Mouse (Mus musculus) MEL (cell line): ENCODE results near the gene Med13. TPM values are rescaled to one million over a fixed set of nuclear protein-coding genes. Genes with fewer than 3 reads are reported as not detected.
A peak's percentile ranks its signal among the peaks of the same experiment; 100 is the strongest.

ENCODE experiments used
- DNase-seq: peaks from one replicate; pipeline ENCODE4 v3.0.0; 2011; ENCODE audit warnings: low read depth, low spot score
- H3K27ac ChIP-seq: 2 replicates; pipeline ENCODE4 v1.5.1; 2012; ENCODE audit warnings: low read depth, mild to moderate bottlenecking, control low read depth, low read length, moderate library complexity; ENCODE audit not compliant: control insufficient read depth
- H3K27me3 ChIP-seq, 2 experiments: fragments of 150-350 bp in 1 of 2; sonication (generic) in 1 of 2; 2 replicates each; pipeline ENCODE4 v1.6.1; 2012; ENCODE audit warnings: low read length in 2 of 2, mild to moderate bottlenecking in 2 of 2, improper control_type of control experiment in 1 of 2, moderate library complexity in 1 of 2; ENCODE audit not compliant: insufficient read depth in 2 of 2, control insufficient read depth in 1 of 2
- H3K36me3 ChIP-seq, 2 experiments: 2 replicates each; pipeline ENCODE4 v1.6.1; 2012 to 2014; ENCODE audit warnings: low read length in 2 of 2, improper control_type of control experiment in 1 of 2, inconsistent platforms in 1 of 2, mild to moderate bottlenecking in 1 of 2; ENCODE audit not compliant: insufficient read depth in 2 of 2, control insufficient read depth in 1 of 2
- H3K4me1 ChIP-seq, 2 experiments: fragments of 150-350 bp in 1 of 2; sonication (generic) in 1 of 2; 2 replicates each; pipeline ENCODE4 v1.6.1; 2012; ENCODE audit warnings: low read length in 2 of 2, improper control_type of control experiment in 1 of 2, mild to moderate bottlenecking in 1 of 2; ENCODE audit not compliant: insufficient read depth in 2 of 2, control insufficient read depth in 1 of 2
- H3K4me3 ChIP-seq, 2 experiments: fragments of 150-350 bp in 1 of 2; sonication (generic) in 1 of 2; 2 replicates each; pipeline ENCODE4 v1.5.1; 2012; ENCODE audit warnings: low read depth in 2 of 2, low read length in 2 of 2, mild to moderate bottlenecking in 2 of 2, moderate library complexity in 2 of 2, control low read depth in 1 of 2, improper control_type of control experiment in 1 of 2; ENCODE audit not compliant: control insufficient read depth in 1 of 2, insufficient read depth in 1 of 2
- H3K79me2 ChIP-seq: 2 replicates; pipeline ENCODE4 v1.6.1; 2012; ENCODE audit warnings: mild to moderate bottlenecking, low read length, moderate library complexity; ENCODE audit not compliant: control insufficient read depth, poor library complexity, insufficient read depth
- H3K9ac ChIP-seq: 2 replicates; pipeline ENCODE4 v1.6.1; 2012; ENCODE audit warnings: low read depth, mild to moderate bottlenecking, control low read depth, low read length, moderate library complexity; ENCODE audit not compliant: control insufficient read depth, poor library complexity, severe bottlenecking
- H3K9me3 ChIP-seq: fragments of 150-350 bp; sonication (generic); replicated peaks from 2 replicates; pipeline ENCODE4 v1.6.1; 2012; ENCODE audit warnings: mild to moderate bottlenecking, low read length, improper control_type of control experiment, moderate library complexity; ENCODE audit not compliant: insufficient read depth
- BHLHE40 ChIP-seq: IDR thresholded peaks from 2 replicates; pipeline ENCODE4 v1.6.1; 2012; ENCODE audit warnings: low read depth, mild to moderate bottlenecking, inconsistent platforms, low read length, improper control_type of control experiment, borderline replicate concordance
- CHD1 ChIP-seq: IDR thresholded peaks from 2 replicates; pipeline ENCODE4 v1.6.1; 2012; ENCODE audit warnings: low read depth, mild to moderate bottlenecking, inconsistent platforms, low read length, improper control_type of control experiment
- EP300 ChIP-seq, 2 experiments: IDR thresholded peaks; 2 replicates each; pipeline ENCODE4 v1.6.1; 2011; ENCODE audit warnings: improper control_type of control experiment in 2 of 2, low read length in 2 of 2, low read depth in 1 of 2, mild to moderate bottlenecking in 1 of 2
- GATA1 ChIP-seq: IDR thresholded peaks from 2 replicates; pipeline ENCODE4 v1.6.1; 2011; ENCODE audit warnings: low read depth, low read length, improper control_type of control experiment
- MAX ChIP-seq: IDR thresholded peaks from 2 replicates; pipeline ENCODE4 v1.6.1; 2011; ENCODE audit warnings: low read length, improper control_type of control experiment
- MEF2A ChIP-seq: IDR thresholded peaks from 2 replicates; pipeline ENCODE4 v1.6.1; 2014; ENCODE audit warnings: low read depth, mild to moderate bottlenecking, inconsistent platforms, low read length, improper control_type of control experiment; ENCODE audit not compliant: poor library complexity, insufficient replicate concordance, severe bottlenecking; ENCODE audit errors: extremely low read depth
- MYC ChIP-seq: IDR thresholded peaks from 2 replicates; pipeline ENCODE4 v1.6.1; 2011; ENCODE audit warnings: low read depth, mild to moderate bottlenecking, low read length, improper control_type of control experiment, moderate library complexity
- NELFE ChIP-seq: IDR thresholded peaks from 2 replicates; pipeline ENCODE4 v1.6.1; 2011; ENCODE audit warnings: low read depth, low read length, improper control_type of control experiment
- TAL1 ChIP-seq: IDR thresholded peaks from 2 replicates; pipeline ENCODE4 v1.6.1; 2012; ENCODE audit warnings: mild to moderate bottlenecking, inconsistent platforms, low read length, moderate library complexity, mixed read lengths
- TBP ChIP-seq: IDR thresholded peaks from 2 replicates; pipeline ENCODE4 v1.8.0; 2011; ENCODE audit warnings: low read depth, low read length, improper control_type of control experiment
- UBTF ChIP-seq: IDR thresholded peaks from 2 replicates; pipeline ENCODE4 v1.6.1; 2012; ENCODE audit warnings: low read depth, mild to moderate bottlenecking, inconsistent platforms, low read length, improper control_type of control experiment, moderate library complexity, borderline replicate concordance; ENCODE audit not compliant: insufficient read depth
- USF1 ChIP-seq: IDR thresholded peaks from 2 replicates; pipeline ENCODE4 v1.6.1; 2014; ENCODE audit warnings: low read depth, mild to moderate bottlenecking, inconsistent platforms, low read length, improper control_type of control experiment, moderate library complexity
- polyA plus RNA-seq, 2 experiments: library from polyadenylated mRNA; stranded (reverse) in 1 of 2; unstranded in 1 of 2; fragments of >175 nt in 1 of 2; fragments of >200 nt in 1 of 2; gene quantifications; 2 replicates each; pipeline versions ENCODE4 v1.2.1 to v1.2.4; 2012; ENCODE audit warnings: low replicate concordance in 2 of 2, low read depth in 1 of 2; ENCODE audit not compliant: insufficient read length in 2 of 2, insufficient read depth in 1 of 2, missing spikeins in 1 of 2
- total RNA-seq: library from RNA; depleted of rRNA; stranded (reverse); fragments of 300-350 nt; gene quantifications from 2 replicates; pipeline ENCODE4 v1.2.3, GENCODE M21; 2012

Med13 gene
- total and polyA plus RNA-seq, 3 experiments: 23.3 to 114 (median 26.4) TPM

GRCm38 (mm10) chr11:86389506-86389905 is 32.1 kb upstream of the Med13 start:
- H3K9ac ChIP-seq: no peak overlapping the region
- TF ChIP-seq BHLHE40 (no peak), EP300 (IDR thresholded peaks at IDR 0.05; ENCODE audit: low read depth in 1 of 2, low read length in 2 of 2) (peak; percentile 8 to 31; a peak in 2 of 4 replicates), USF1 (no peak; the same call in 1 of the 2 replicates), MEF2A (no peak), GATA1 (peak; percentile 49; the same call in 1 of the 2 replicates), UBTF (no peak), MAX (peak; percentile 83), CHD1 (no peak), MYC (peak; percentile 50; the same call in 1 of the 2 replicates), TAL1 (0 out of 2 replicates have a peak, but pooled peaks have one; percentile 13), NELFE (no peak)
- TF ChIP-seq, all 39 proteins: peak for 5
- no peaks in the 10 kb centered on the region for H3K9me3 ChIP-seq
- no peak for DNase-seq
- H3K79me2 ChIP-seq: no peaks in the 10 kb centered on the region
- no peak overlapping the region for H3K4me3 ChIP-seq
- H3K36me3 ChIP-seq: peaks cover 0 to 10% of the 10 kb centered on the region in 2 experiments; a peak in 2 of 4 replicates
- no peak overlapping the region for H3K27ac ChIP-seq
- H3K27me3 ChIP-seq: no peaks in the 10 kb centered on the region
- peaks cover 8 to 14% of the 10 kb centered on the region in 2 experiments for H3K4me1 ChIP-seq

- DNase-seq: peak; percentile 63
- Histone ChIP-seq H3K27ac (no peak overlapping the region), H3K4me1 (peaks cover 11 to 16% of the 10 kb centered on the region in 2 experiments), H3K9ac (no peak overlapping the region), H3K27me3 (no peaks in the 10 kb centered on the region), H3K9me3 (no peaks in the 10 kb centered on the region), H3K36me3 (peaks cover 0 to 15% of the 10 kb centered on the region in 2 experiments; a peak in 2 of 4 replicates), H3K79me2 (no peaks in the 10 kb centered on the region), H3K4me3 (no peak overlapping the region)
- no peak for TF ChIP-seq USF1
- 0 out of 2 replicates have a peak, but pooled peaks have one; percentile 16 for TF ChIP-seq TBP
Observed at GRCm38 (mm10) chr11:86388821-86389480, 31.5 kb upstream of the Med13 start.
